Mouse (Mus musculus) MEL (cell line): Measurements from ENCODE around the gene Asrgl1. TPM values are rescaled to one million over a fixed set of nuclear protein-coding genes. Genes with fewer than 3 reads are reported as not detected.

ENCODE experiments used
- DNase-seq: peaks from one replicate; pipeline ENCODE4 v3.0.0; 2011; ENCODE audit warnings: low read depth, low spot score
- H3K27ac ChIP-seq: 2 replicates; pipeline ENCODE4 v1.5.1; 2012; ENCODE audit warnings: low read depth, mild to moderate bottlenecking, control low read depth, low read length, moderate library complexity; ENCODE audit not compliant: control insufficient read depth
- H3K27me3 ChIP-seq, 2 experiments: fragments of 150-350 bp in 1 of 2; sonication (generic) in 1 of 2; 2 replicates each; pipeline ENCODE4 v1.6.1; 2012; ENCODE audit warnings: low read length in 2 of 2, mild to moderate bottlenecking in 2 of 2, improper control_type of control experiment in 1 of 2, moderate library complexity in 1 of 2; ENCODE audit not compliant: insufficient read depth in 2 of 2, control insufficient read depth in 1 of 2
- H3K36me3 ChIP-seq, 2 experiments: 2 replicates each; pipeline ENCODE4 v1.6.1; 2012 to 2014; ENCODE audit warnings: low read length in 2 of 2, improper control_type of control experiment in 1 of 2, inconsistent platforms in 1 of 2, mild to moderate bottlenecking in 1 of 2; ENCODE audit not compliant: insufficient read depth in 2 of 2, control insufficient read depth in 1 of 2
- H3K4me1 ChIP-seq, 2 experiments: fragments of 150-350 bp in 1 of 2; sonication (generic) in 1 of 2; 2 replicates each; pipeline ENCODE4 v1.6.1; 2012; ENCODE audit warnings: low read length in 2 of 2, improper control_type of control experiment in 1 of 2, mild to moderate bottlenecking in 1 of 2; ENCODE audit not compliant: insufficient read depth in 2 of 2, control insufficient read depth in 1 of 2
- H3K4me3 ChIP-seq, 2 experiments: fragments of 150-350 bp in 1 of 2; sonication (generic) in 1 of 2; 2 replicates each; pipeline ENCODE4 v1.5.1; 2012; ENCODE audit warnings: low read depth in 2 of 2, low read length in 2 of 2, mild to moderate bottlenecking in 2 of 2, moderate library complexity in 2 of 2, control low read depth in 1 of 2, improper control_type of control experiment in 1 of 2; ENCODE audit not compliant: control insufficient read depth in 1 of 2, insufficient read depth in 1 of 2
- H3K79me2 ChIP-seq: 2 replicates; pipeline ENCODE4 v1.6.1; 2012; ENCODE audit warnings: mild to moderate bottlenecking, low read length, moderate library complexity; ENCODE audit not compliant: control insufficient read depth, poor library complexity, insufficient read depth
- H3K9ac ChIP-seq: 2 replicates; pipeline ENCODE4 v1.6.1; 2012; ENCODE audit warnings: low read depth, mild to moderate bottlenecking, control low read depth, low read length, moderate library complexity; ENCODE audit not compliant: control insufficient read depth, poor library complexity, severe bottlenecking
- H3K9me3 ChIP-seq: fragments of 150-350 bp; sonication (generic); replicated peaks from 2 replicates; pipeline ENCODE4 v1.6.1; 2012; ENCODE audit warnings: mild to moderate bottlenecking, low read length, improper control_type of control experiment, moderate library complexity; ENCODE audit not compliant: insufficient read depth
- BHLHE40 ChIP-seq: IDR thresholded peaks from 2 replicates; pipeline ENCODE4 v1.6.1; 2012; ENCODE audit warnings: low read depth, mild to moderate bottlenecking, inconsistent platforms, low read length, improper control_type of control experiment, borderline replicate concordance
- CHD2 ChIP-seq: IDR thresholded peaks from 2 replicates; pipeline ENCODE4 v1.6.1; 2011; ENCODE audit warnings: low read length, improper control_type of control experiment
- CTCF ChIP-seq, 3 experiments: IDR thresholded peaks in 2 of 3; conservative IDR thresholded peaks in 1 of 3; 2 replicates each; pipeline ENCODE4 v1.5.1; 2011 to 2012; ENCODE audit warnings: low read length in 3 of 3, low read depth in 2 of 3, mild to moderate bottlenecking in 2 of 3, improper control_type of control experiment in 1 of 3, inconsistent platforms in 1 of 3, mixed read lengths in 1 of 3, moderate library complexity in 1 of 3; ENCODE audit not compliant: control insufficient read depth in 1 of 3, insufficient read depth in 1 of 3, poor library complexity in 1 of 3, severe bottlenecking in 1 of 3
- ETS1 ChIP-seq: IDR thresholded peaks from 2 replicates; pipeline ENCODE4 v1.6.1; 2012; ENCODE audit warnings: low read depth, mild to moderate bottlenecking, inconsistent platforms, low read length, improper control_type of control experiment, moderate library complexity
- KAT2A ChIP-seq: conservative IDR thresholded peaks from 2 replicates; pipeline ENCODE4 v1.6.1; 2012; ENCODE audit warnings: low read depth, low read length, improper control_type of control experiment, inconsistent platforms
- MAFK ChIP-seq: IDR thresholded peaks from 2 replicates; pipeline ENCODE4 v1.6.1; 2011; ENCODE audit warnings: low read depth, mild to moderate bottlenecking, low read length, improper control_type of control experiment, borderline replicate concordance
- MAX ChIP-seq: IDR thresholded peaks from 2 replicates; pipeline ENCODE4 v1.6.1; 2011; ENCODE audit warnings: low read length, improper control_type of control experiment
- MAZ ChIP-seq: IDR thresholded peaks from 2 replicates; pipeline ENCODE4 v1.6.1; 2012; ENCODE audit warnings: low read depth, mild to moderate bottlenecking, inconsistent platforms, low read length, improper control_type of control experiment
- MEF2A ChIP-seq: IDR thresholded peaks from 2 replicates; pipeline ENCODE4 v1.6.1; 2014; ENCODE audit warnings: low read depth, mild to moderate bottlenecking, inconsistent platforms, low read length, improper control_type of control experiment; ENCODE audit not compliant: poor library complexity, insufficient replicate concordance, severe bottlenecking; ENCODE audit errors: extremely low read depth
- MYB ChIP-seq: IDR thresholded peaks from 2 replicates; pipeline ENCODE4 v1.6.1; 2011; ENCODE audit warnings: mild to moderate bottlenecking, low read depth, low read length, improper control_type of control experiment
- MYC ChIP-seq: IDR thresholded peaks from 2 replicates; pipeline ENCODE4 v1.6.1; 2011; ENCODE audit warnings: low read depth, mild to moderate bottlenecking, low read length, improper control_type of control experiment, moderate library complexity
- NELFE ChIP-seq: IDR thresholded peaks from 2 replicates; pipeline ENCODE4 v1.6.1; 2011; ENCODE audit warnings: low read depth, low read length, improper control_type of control experiment
- POLR2AphosphoS2 ChIP-seq: IDR thresholded peaks from 2 replicates; pipeline ENCODE4 v1.6.1; 2011; ENCODE audit warnings: low read length, improper control_type of control experiment
- RAD21 ChIP-seq: IDR thresholded peaks from 2 replicates; pipeline ENCODE4 v1.6.1; 2011; ENCODE audit warnings: mild to moderate bottlenecking, low read depth, low read length, improper control_type of control experiment
- RCOR1 ChIP-seq: IDR thresholded peaks from 2 replicates; pipeline ENCODE4 v1.6.1; 2012; ENCODE audit warnings: low read depth, mild to moderate bottlenecking, inconsistent platforms, low read length, improper control_type of control experiment
- SMC3 ChIP-seq: IDR thresholded peaks from 2 replicates; pipeline ENCODE4 v1.6.1; 2011; ENCODE audit warnings: low read depth, low read length, improper control_type of control experiment
- TAL1 ChIP-seq: IDR thresholded peaks from 2 replicates; pipeline ENCODE4 v1.6.1; 2012; ENCODE audit warnings: mild to moderate bottlenecking, inconsistent platforms, low read length, moderate library complexity, mixed read lengths
- TBP ChIP-seq: IDR thresholded peaks from 2 replicates; pipeline ENCODE4 v1.8.0; 2011; ENCODE audit warnings: low read depth, low read length, improper control_type of control experiment
- TCF12 ChIP-seq: IDR thresholded peaks from 2 replicates; pipeline ENCODE4 v1.6.1; 2014; ENCODE audit warnings: low read depth, mild to moderate bottlenecking, inconsistent platforms, low read length, improper control_type of control experiment, moderate library complexity
- USF2 ChIP-seq, 2 experiments: IDR thresholded peaks; 2 replicates each; pipeline ENCODE4 v1.6.1; 2011 to 2012; ENCODE audit warnings: improper control_type of control experiment in 2 of 2, low read length in 2 of 2, borderline replicate concordance in 1 of 2, inconsistent platforms in 1 of 2, low read depth in 1 of 2, mild to moderate bottlenecking in 1 of 2; ENCODE audit not compliant: insufficient read depth in 1 of 2
- ZKSCAN1 ChIP-seq: IDR thresholded peaks from 2 replicates; pipeline ENCODE4 v1.6.1; 2012; ENCODE audit warnings: low read depth, mild to moderate bottlenecking, inconsistent platforms, low read length, improper control_type of control experiment, moderate library complexity
- ZNF384 ChIP-seq: IDR thresholded peaks from 2 replicates; pipeline ENCODE4 v1.6.1; 2012; ENCODE audit warnings: low read depth, mild to moderate bottlenecking, inconsistent platforms, low read length, improper control_type of control experiment
- polyA plus RNA-seq, 2 experiments: library from polyadenylated mRNA; stranded (reverse) in 1 of 2; unstranded in 1 of 2; fragments of >175 nt in 1 of 2; fragments of >200 nt in 1 of 2; gene quantifications; 2 replicates each; pipeline versions ENCODE4 v1.2.1 to v1.2.4; 2012; ENCODE audit warnings: low replicate concordance in 2 of 2, low read depth in 1 of 2; ENCODE audit not compliant: insufficient read length in 2 of 2, insufficient read depth in 1 of 2, missing spikeins in 1 of 2
- total RNA-seq: library from RNA; depleted of rRNA; stranded (reverse); fragments of 300-350 nt; gene quantifications from 2 replicates; pipeline ENCODE4 v1.2.3, GENCODE M21; 2012; rRNA removed

The Asrgl1 gene
- total and polyA plus RNA-seq, 3 experiments: 24.5 to 63.9 TPM; not detected in 1

DNA sequence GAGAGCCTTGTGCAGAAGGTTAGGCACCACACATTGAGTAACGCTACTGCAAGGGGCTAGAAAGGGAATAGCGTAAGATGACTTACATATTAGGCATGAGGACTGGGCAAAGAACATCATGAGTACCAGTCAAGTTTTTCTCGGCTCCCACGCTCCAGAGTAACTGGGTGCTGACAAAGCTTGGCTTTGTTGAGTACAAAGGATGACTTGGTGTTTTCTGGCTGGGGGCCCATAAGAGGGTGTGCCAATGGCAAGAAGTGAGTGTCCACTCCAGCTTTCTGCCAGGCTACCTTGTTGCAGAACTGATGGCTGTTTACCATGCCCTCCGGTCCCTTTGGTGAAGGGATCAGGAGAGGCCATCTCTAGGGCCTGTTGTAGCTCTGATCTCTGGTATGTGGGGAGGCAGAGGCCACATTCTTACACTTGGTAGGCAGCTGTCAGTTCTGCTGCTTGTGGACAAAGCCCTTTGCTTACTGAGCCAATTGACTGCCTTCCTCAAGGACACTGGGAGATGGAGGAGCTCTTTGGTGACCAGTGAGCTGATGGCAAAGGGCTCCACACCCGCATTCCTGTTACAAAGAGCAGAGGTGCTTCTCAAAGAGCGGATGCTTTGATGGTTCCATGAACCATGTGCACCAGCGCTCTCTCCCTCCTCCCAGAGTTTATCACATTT is 74.1 kb downstream of the Asrgl1 start:
- Histone ChIP-seq H3K9me3 (no peaks in the 10 kb centered on the region), H3K36me3 (peaks cover 0 to 78% of the 10 kb centered on the region in 2 experiments; a peak in 2 of 4 replicates), H3K27me3 (no peaks in the 10 kb centered on the region), H3K4me1 (peaks cover 35 to 78% of the 10 kb centered on the region in 2 experiments), H3K27ac (no peak overlapping the region), H3K79me2 (no peaks in the 10 kb centered on the region), H3K9ac (no peak overlapping the region), H3K4me3 (no peak overlapping the region)
- TF ChIP-seq MAX (no peak), KAT2A (no peak), MEF2A (no peak), TBP (no peak), USF2 (IDR thresholded peaks at IDR 0.05; ENCODE audit: borderline replicate concordance in 1 of 2, insufficient read depth in 1 of 2, low read depth in 1 of 2, low read length in 2 of 2) (no peak), NELFE (no peak), MYC (no peak), MAFK (no peak), BHLHE40 (no peak), ZNF384 (no peak), POLR2AphosphoS2 (no peak), RCOR1 (no peak), ETS1 (no peak), MYB (no peak), TCF12 (no peak), CHD2 (no peak)
- no peak for DNase-seq

- no peaks in the 10 kb centered on the region for H3K27me3 ChIP-seq
- H3K4me1 ChIP-seq: peaks cover 42 to 80% of the 10 kb centered on the region in 2 experiments
- H3K36me3 ChIP-seq: peaks cover 0 to 80% of the 10 kb centered on the region in 2 experiments; a peak in 2 of 4 replicates
- no peak overlapping the region for H3K9ac ChIP-seq
- TF ChIP-seq RAD21: no peak
- no peak for TF ChIP-seq MYC
- no peak for TF ChIP-seq MAZ
- no peak for TF ChIP-seq ZKSCAN1
- no peak for TF ChIP-seq MYB
- TF ChIP-seq TAL1: no peak
- no peak for TF ChIP-seq CTCF (IDR thresholded peaks at IDR 0.05 in 2 of 3, conservative IDR thresholded peaks at IDR 0.05 in 1 of 3; ENCODE audit: control insufficient read depth in 1 of 3, insufficient read depth in 1 of 3, low read depth in 2 of 3, low read length in 3 of 3, poor library complexity in 1 of 3, severe bottlenecking in 1 of 3)
- TF ChIP-seq RCOR1: no peak
- no peak for TF ChIP-seq SMC3
- H3K9me3 ChIP-seq: no peaks in the 10 kb centered on the region
- DNase-seq: no peak
- H3K27ac ChIP-seq: no peak overlapping the region
- no peak overlapping the region for H3K4me3 ChIP-seq
- no peaks in the 10 kb centered on the region for H3K79me2 ChIP-seq
These were observed 75.3 kb downstream of the Asrgl1 start for GRCm38 (mm10) chr19:9060103-9060502.

Other genes starting within 250 kb of the Asrgl1 start
- 171 and 184 TPM in 2 replicates for gene 1810009A15Rik, start 246.8 kb downstream of the Asrgl1 start, total RNA-seq
- 100 to 1,000 TPM in 1 of 2 experiments, not detected in 1; 189 TPM for gene 1810009A15Rik, start 246.8 kb downstream of the Asrgl1 start, polyA plus RNA-seq
- gene Gm49416, start 246.7 kb downstream of the Asrgl1 start, total RNA-seq: 0.77 TPM in 1 of 2 replicates, not detected in the other
- gene Gm49416, start 246.7 kb downstream of the Asrgl1 start, polyA plus RNA-seq: 10 to 100 TPM in 1 of 2 experiments, not detected in 1; 31.2 TPM
- gene Ints5, start 242.6 kb downstream of the Asrgl1 start, total RNA-seq: 38.1 and 43.9 TPM in 2 replicates
- 10 to 100 TPM in 1 of 2 experiments, not detected in 1; 51.5 TPM for gene Ints5, start 242.6 kb downstream of the Asrgl1 start, polyA plus RNA-seq
- 104 and 122 TPM in 2 replicates for gene Ganab, start 237.6 kb downstream of the Asrgl1 start, total RNA-seq
- 100 to 1,000 TPM in 1 of 2 experiments, not detected in 1; 123 TPM for gene Ganab, start 237.6 kb downstream of the Asrgl1 start, polyA plus RNA-seq
- 21.0 and 26.2 TPM in 2 replicates for gene B3gat3, start 215.3 kb downstream of the Asrgl1 start, total RNA-seq
- 10 to 100 TPM in 1 of 2 experiments, not detected in 1; 35.4 TPM for gene B3gat3, start 215.3 kb downstream of the Asrgl1 start, polyA plus RNA-seq
- 1.6 and 4.1 TPM in 2 replicates for gene Rom1, start 206.3 kb downstream of the Asrgl1 start, total RNA-seq
- 1 to 10 TPM in 1 of 2 experiments, not detected in 1; 3.1 TPM for gene Rom1, start 206.3 kb downstream of the Asrgl1 start, polyA plus RNA-seq
- gene Eml3, start 206.1 kb downstream of the Asrgl1 start, total RNA-seq: 13.0 and 16.6 TPM in 2 replicates
- gene Eml3, start 206.1 kb downstream of the Asrgl1 start, polyA plus RNA-seq: 10 to 100 TPM in 1 of 2 experiments, not detected in 1; 23.4 TPM
- gene Mta2, start 193.8 kb downstream of the Asrgl1 start, total RNA-seq: 150 and 171 TPM in 2 replicates
- gene Mta2, start 193.8 kb downstream of the Asrgl1 start, polyA plus RNA-seq: 100 to 1,000 TPM; 116 to 167 TPM
- 54.6 and 54.9 TPM in 2 replicates for gene Tut1, start 181.8 kb downstream of the Asrgl1 start, total RNA-seq
- gene Tut1, start 181.8 kb downstream of the Asrgl1 start, polyA plus RNA-seq: 10 to 100 TPM in 1 of 2 experiments, not detected in 1; 68.2 TPM
- 1,362 and 1,397 TPM in 2 replicates for gene Eef1g, start 168.6 kb downstream of the Asrgl1 start, total RNA-seq
- gene Eef1g, start 168.6 kb downstream of the Asrgl1 start, polyA plus RNA-seq: 1,000 to 10,000 TPM; 1,691 to 1,817 TPM
- 1.2 and 1.3 TPM in 2 replicates for gene Ahnak, start 146.4 kb downstream of the Asrgl1 start, total RNA-seq
- 1 to 10 TPM in 1 of 2 experiments, not detected in 1; 2.2 TPM for gene Ahnak, start 146.4 kb downstream of the Asrgl1 start, polyA plus RNA-seq
- gene Scgb1a1, start 47.7 kb downstream of the Asrgl1 start, total RNA-seq: not detected in 2 replicates
- gene Scgb1a1, start 47.7 kb downstream of the Asrgl1 start, polyA plus RNA-seq: not detected